In genomic region chr19:6262839-6263433, GRCm38 (mm10) we compare ENCODE assay signal across 16 mouse cellular contexts. TPM values are rescaled to one million over a fixed set of nuclear protein-coding genes. Genes with fewer than 3 reads are reported as not detected.
DNase-seq lines count a peak whose midpoint lies in the region; ATAC-seq and TF ChIP-seq lines count a peak whose summit lies in the region.
"Had no signal": no experiment of that assay in that cellular context is flagged by ENCODE, and none has a peak within 500 bp of the region (broad histone marks: within the 10 kb centered on the region; RNA-seq: fewer than 3 reads in every experiment).

No protein-coding gene starts in this region.

- H3K4me3 ChIP-seq in kidney, adult 2 months (ENCODE audit: insufficient read depth, low read depth, low read length): peak overlapping the region; percentile 62
- peak overlapping the region; percentile 14; the same call in 1 of the 2 replicates for H3K4me3 ChIP-seq in stomach, embryonic 14.5 days (ENCODE audit: low read depth, low read length)
- no peak overlapping the region for H3K4me3 ChIP-seq in limb, embryonic 10.5 days
- H3K4me3 ChIP-seq: limb, embryonic 12.5 days; midbrain, embryonic 13.5 days had no signal

- no peaks in the 10 kb centered on the region; the same call in 1 of the 2 replicates for H3K36me3 ChIP-seq in kidney, adult 2 months (ENCODE audit: control insufficient read depth, insufficient read depth, low read length)
- peaks cover 23% of the 10 kb centered on the region for H3K36me3 ChIP-seq in stomach, embryonic 14.5 days (ENCODE audit: control insufficient read depth, insufficient read depth, low read length)
- H3K36me3 ChIP-seq in limb, embryonic 10.5 days: peaks cover 47% of the 10 kb centered on the region

- peak overlapping the region; percentile 84 for H3K27ac ChIP-seq in kidney, adult 2 months (ENCODE audit: insufficient read depth, low read depth, low read length)
- H3K27ac ChIP-seq in stomach, embryonic 14.5 days (ENCODE audit: low read length): peak overlapping the region; percentile 66
- no peak overlapping the region for H3K27ac ChIP-seq in limb, embryonic 10.5 days
- H3K27ac ChIP-seq: hindbrain, postnatal 0 days; limb, embryonic 12.5 days; midbrain, embryonic 13.5 days had no signal

- 38% methylated on average over 8 of the region's 8 CpGs for WGBS in kidney, adult 2 months
- WGBS in stomach, embryonic 14.5 days: 68% methylated on average over 8 of the region's 8 CpGs
- 94% methylated on average over 8 of the region's 8 CpGs for WGBS in limb, embryonic 10.5 days

- H3K27me3 ChIP-seq in kidney, adult 2 months (replicated peaks; ENCODE audit: control insufficient read depth, insufficient read depth, low read length): no peaks in the 10 kb centered on the region
- H3K27me3 ChIP-seq in stomach, embryonic 14.5 days (ENCODE audit: control insufficient read depth, insufficient read depth, low read length): no peaks in the 10 kb centered on the region
- no peaks in the 10 kb centered on the region for H3K27me3 ChIP-seq in limb, embryonic 10.5 days (ENCODE audit: low read depth, poor library complexity, severe bottlenecking)
- H3K27me3 ChIP-seq: limb, embryonic 12.5 days; midbrain, embryonic 13.5 days; Patski had no signal

- TF ChIP-seq POLR2A in kidney, adult 2 months (IDR thresholded peaks at IDR 0.05; ENCODE audit: low read depth, low read length): peak; percentile 89

- peak overlapping the region; percentile 32; the same call in 1 of the 2 replicates for H3K4me2 ChIP-seq in stomach, embryonic 14.5 days (replicated peaks; ENCODE audit: low read depth, low read length)
- H3K4me2 ChIP-seq: limb, embryonic 12.5 days; midbrain, embryonic 13.5 days had no signal

- DNase-seq in adrenal gland, adult 2 months: peak; percentile 38
- no peak for DNase-seq in adrenal gland, postnatal 10 days
- peak; percentile 93 for DNase-seq in kidney, adult 2 months
- DNase-seq in kidney, postnatal 4 days: peak; percentile 58 to 75
- DNase-seq in limb, embryonic 10.5 days (ENCODE audit: low spot score): no peak
- no peak for DNase-seq in thymus, postnatal 10 days (ENCODE audit: low spot score in 2 of 2)
- DNase-seq: right cerebral cortex, adult 18-20 months had no signal

- peaks cover 8% of the 10 kb centered on the region; the same call in 1 of the 2 replicates for H3K4me1 ChIP-seq in kidney, adult 2 months (ENCODE audit: control insufficient read depth, insufficient read depth, low read length)
- no peaks in the 10 kb centered on the region for H3K4me1 ChIP-seq in stomach, embryonic 14.5 days (ENCODE audit: control insufficient read depth, insufficient read depth, low read length)
- H3K4me1 ChIP-seq in limb, embryonic 10.5 days: peaks cover 22% of the 10 kb centered on the region
- H3K4me1 ChIP-seq: midbrain, embryonic 13.5 days had no signal

- no peak overlapping the region for H3K9ac ChIP-seq in stomach, embryonic 14.5 days (replicated peaks; ENCODE audit: low read depth, low read length)
- H3K9ac ChIP-seq: limb, embryonic 12.5 days; midbrain, embryonic 13.5 days had no signal

- H3K9me3 ChIP-seq in stomach, embryonic 14.5 days (ENCODE audit: control insufficient read depth, low read depth, low read length): no peaks in the 10 kb centered on the region
- no peaks in the 10 kb centered on the region for H3K9me3 ChIP-seq in limb, embryonic 10.5 days (replicated peaks)

- TF ChIP-seq CTCF in kidney, adult 2 months (conservative IDR thresholded peaks at IDR 0.05; ENCODE audit: insufficient read depth, insufficient read length, low read depth, low read length): no peak

- peak; percentile 77 for ATAC-seq in stomach, embryonic 14.5 days (ENCODE audit: insufficient number of reproducible peaks, insufficient read depth, low FRiP score, low read depth)
- ATAC-seq in granulocyte monocyte progenitor cell, adult 5-6 weeks (replicated peaks; ENCODE audit: poor library complexity, severe bottlenecking): no peak
- ATAC-seq: hindbrain, postnatal 0 days; midbrain, embryonic 13.5 days; Patski had no signal

RNA-seq across cellular contexts. Expression of gene Ehd1, which starts 13.6 kb away (rescaled TPM):
- 100 to 1,000 TPM; 129 to 133 TPM for total RNA-seq in adrenal gland, adult 2 months (2021)
- polyA plus RNA-seq in adrenal gland, adult 2 months (2012; rRNA removed): 470 and 474 TPM in 2 replicates
- total RNA-seq in adrenal gland, postnatal 10 days (2021): 100 to 1,000 TPM; 104 to 106 TPM
- 224 and 317 TPM in 2 replicates for polyA plus RNA-seq in kidney, adult 2 months (2012; rRNA removed)
- 44.9 and 46.2 TPM in 2 replicates for polyA plus RNA-seq in stomach, embryonic 14.5 days (2014; fragmentation: Nextera tagmentation; extraction: Ambion mirVana)
- total RNA-seq in granulocyte monocyte progenitor cell, adult 5-6 weeks (2014; fragmentation: Nextera tagmentation): 20.4 and 20.6 TPM in 2 replicates
- total RNA-seq in granulocyte monocyte progenitor cell, adult 5-6 weeks (2017): 16.2 and 21.6 TPM in 2 replicates
- polyA plus RNA-seq in limb, embryonic 10.5 days (2016; fragmentation: Nextera tagmentation; extraction: Ambion mirVana): 72.5 and 74.9 TPM in 2 replicates

RNA-seq across cellular contexts. Expression of gene Atg2a, which starts 21.5 kb away (rescaled TPM):
- 10 to 100 TPM; 31.0 to 36.0 TPM for total RNA-seq in adrenal gland, adult 2 months (2021)
- polyA plus RNA-seq in adrenal gland, adult 2 months (2012; rRNA removed): 105 and 108 TPM in 2 replicates
- total RNA-seq in adrenal gland, postnatal 10 days (2021): 10 to 100 TPM; 25.0 to 30.2 TPM
- polyA plus RNA-seq in kidney, adult 2 months (2012; rRNA removed): 27.4 and 33.2 TPM in 2 replicates
- polyA plus RNA-seq in stomach, embryonic 14.5 days (2014; fragmentation: Nextera tagmentation; extraction: Ambion mirVana): 9.2 and 10.4 TPM in 2 replicates
- 18.3 and 30.9 TPM in 2 replicates for total RNA-seq in granulocyte monocyte progenitor cell, adult 5-6 weeks (2014; fragmentation: Nextera tagmentation)
- total RNA-seq in granulocyte monocyte progenitor cell, adult 5-6 weeks (2017): 5.5 and 8.3 TPM in 2 replicates
- 11.4 and 13.0 TPM in 2 replicates for polyA plus RNA-seq in limb, embryonic 10.5 days (2016; fragmentation: Nextera tagmentation; extraction: Ambion mirVana)

RNA-seq across cellular contexts. Expression of gene Ppp2r5b, which starts 27.3 kb away (rescaled TPM):
- 100 to 1,000 TPM in 1 of 2 experiments, 10 to 100 TPM in 1; 87.1 to 123 TPM for total RNA-seq in adrenal gland, adult 2 months (2021)
- polyA plus RNA-seq in adrenal gland, adult 2 months (2012; rRNA removed): 247 and 266 TPM in 2 replicates
- total RNA-seq in adrenal gland, postnatal 10 days (2021): 10 to 100 TPM; 52.9 to 56.9 TPM
- 32.1 and 36.5 TPM in 2 replicates for polyA plus RNA-seq in kidney, adult 2 months (2012; rRNA removed)
- polyA plus RNA-seq in stomach, embryonic 14.5 days (2014; fragmentation: Nextera tagmentation; extraction: Ambion mirVana): 22.1 and 23.5 TPM in 2 replicates
- 3.0 and 3.1 TPM in 2 replicates for total RNA-seq in granulocyte monocyte progenitor cell, adult 5-6 weeks (2014; fragmentation: Nextera tagmentation)
- total RNA-seq in granulocyte monocyte progenitor cell, adult 5-6 weeks (2017): 1.9 and 3.7 TPM in 2 replicates
- 16.6 and 17.2 TPM in 2 replicates for polyA plus RNA-seq in limb, embryonic 10.5 days (2016; fragmentation: Nextera tagmentation; extraction: Ambion mirVana)

RNA-seq across cellular contexts. Expression of gene Gpha2, which starts 36.8 kb away (rescaled TPM):
- total RNA-seq in adrenal gland, adult 2 months (2021): 10 to 100 TPM; 18.7 to 23.7 TPM
- polyA plus RNA-seq in adrenal gland, adult 2 months (2012; rRNA removed): 237 and 302 TPM in 2 replicates
- 10 to 100 TPM; 16.9 to 18.2 TPM for total RNA-seq in adrenal gland, postnatal 10 days (2021)
- 0.16 and 0.65 TPM in 2 replicates for polyA plus RNA-seq in kidney, adult 2 months (2012; rRNA removed)
- polyA plus RNA-seq in stomach, embryonic 14.5 days (2014; fragmentation: Nextera tagmentation; extraction: Ambion mirVana): 0.90 TPM in 1 of 2 replicates, not detected in the other
- total RNA-seq in granulocyte monocyte progenitor cell, adult 5-6 weeks (2014; fragmentation: Nextera tagmentation): not detected in 2 replicates
- not detected in 2 replicates for total RNA-seq in granulocyte monocyte progenitor cell, adult 5-6 weeks (2017)
- polyA plus RNA-seq in limb, embryonic 10.5 days (2016; fragmentation: Nextera tagmentation; extraction: Ambion mirVana): 0.97 and 2.1 TPM in 2 replicates
- total RNA-seq: heart, postnatal 10 days; hindbrain, postnatal 0 days; layer of hippocampus, postnatal 25 days had no signal
- polyA plus RNA-seq: midbrain, embryonic 13.5 days; neural tube, embryonic 14.5 days had no signal

RNA-seq across cellular contexts. Expression of gene Cdc42bpg, which starts 43.3 kb away (rescaled TPM):
- 10 to 100 TPM; 14.4 to 24.6 TPM for total RNA-seq in adrenal gland, adult 2 months (2021)
- 23.7 and 26.6 TPM in 2 replicates for polyA plus RNA-seq in adrenal gland, adult 2 months (2012; rRNA removed)
- total RNA-seq in adrenal gland, postnatal 10 days (2021): 10 to 100 TPM; 10.3 to 11.6 TPM
- polyA plus RNA-seq in kidney, adult 2 months (2012; rRNA removed): 26.6 and 31.1 TPM in 2 replicates
- 2.2 and 2.3 TPM in 2 replicates for polyA plus RNA-seq in stomach, embryonic 14.5 days (2014; fragmentation: Nextera tagmentation; extraction: Ambion mirVana)
- total RNA-seq in granulocyte monocyte progenitor cell, adult 5-6 weeks (2014; fragmentation: Nextera tagmentation): 2.6 and 4.1 TPM in 2 replicates
- 3.6 and 4.4 TPM in 2 replicates for total RNA-seq in granulocyte monocyte progenitor cell, adult 5-6 weeks (2017)
- polyA plus RNA-seq in limb, embryonic 10.5 days (2016; fragmentation: Nextera tagmentation; extraction: Ambion mirVana): 0.15 and 0.38 TPM in 2 replicates

Comparison
In these comparisons a context has a peak if more than half of its experiments do, and no peak if none do; other contexts are left out.
1. DNase-seq: peak in adrenal gland, adult 2 months (single experiment), kidney, adult 2 months (single experiment) and kidney, postnatal 4 days (2 of 2); none in adrenal gland, postnatal 10 days (single experiment), limb, embryonic 10.5 days (single experiment) and thymus, postnatal 10 days (0 of 2).